Mouse (Mus musculus) forebrain, embryonic 11.5 days (tissue): Measurements from ENCODE around the gene Herpud1. TPM values are rescaled to one million over a fixed set of nuclear protein-coding genes. Genes with fewer than 3 reads are reported as not detected.

Experiments used
- ATAC-seq: fragments of 200-750 bp; cut with Nextera tagmentation; replicated peaks from 2 replicates; pipeline ENCODE4 v1.8.0; 2017; ENCODE audit warnings: moderate TSS enrichment; ENCODE audit not compliant: low FRiP score
- DNase-seq: peaks from one replicate; pipeline ENCODE4 v3.0.0-alpha.2; 2017; ENCODE audit warnings: low spot score
- H3K27ac ChIP-seq: fragments of 300-500 bp; sonication (generic); 2 replicates; pipeline ENCODE4 v1.5.1; 2014; ENCODE audit warnings: low read depth, low read length
- H3K27me3 ChIP-seq: fragments of 300-500 bp; sonication (generic); 2 replicates; pipeline ENCODE4 v1.6.1; 2014; ENCODE audit warnings: mild to moderate bottlenecking, low read length, mixed read lengths; ENCODE audit not compliant: control insufficient read depth, insufficient read depth
- H3K36me3 ChIP-seq: fragments of 300-500 bp; sonication (generic); 2 replicates; pipeline ENCODE4 v1.6.1; 2014; ENCODE audit warnings: mild to moderate bottlenecking, low read length, moderate library complexity, mixed read lengths; ENCODE audit not compliant: control insufficient read depth, insufficient read depth
- H3K4me1 ChIP-seq: fragments of 300-500 bp; sonication (generic); replicated peaks from 2 replicates; pipeline ENCODE4 v1.6.1; 2014; ENCODE audit warnings: low read length, mixed read lengths; ENCODE audit not compliant: control insufficient read depth, insufficient read depth
- H3K4me2 ChIP-seq: fragments of 300-500 bp; sonication (generic); 2 replicates; pipeline ENCODE4 v1.6.1; 2014; ENCODE audit warnings: low read depth, mild to moderate bottlenecking, low read length, moderate library complexity, mixed read lengths; ENCODE audit not compliant: severe bottlenecking
- H3K4me3 ChIP-seq: fragments of 300-500 bp; sonication (generic); 2 replicates; pipeline ENCODE4 v1.5.1; 2014; ENCODE audit warnings: low read depth, low read length
- H3K9ac ChIP-seq: fragments of 300-500 bp; sonication (generic); 2 replicates; pipeline ENCODE4 v1.6.1; 2014; ENCODE audit warnings: low read length
- H3K9me3 ChIP-seq: fragments of 300-500 bp; sonication (generic); 2 replicates; pipeline ENCODE4 v1.6.1; 2016; ENCODE audit warnings: low read length, mixed read lengths; ENCODE audit not compliant: control insufficient read depth
- WGBS: fragments of 180-500 bp; shearing (Covaris S2); extraction: QIAGEN DNeasy Blood & Tissue Kit; methylation state at CpG from one replicate; pipeline ENCODE4 v1.1.7; 2014; 5-methylcytosine and 5-hydroxymethylcytosine counted together
- polyA plus RNA-seq: library from polyadenylated mRNA; unstranded; fragments of >200 nt; fragmentation: Nextera tagmentation; extraction: Ambion mirVana; gene quantifications from 2 replicates; pipeline ENCODE4 v1.2.1, GENCODE M21; 2014

Herpud1 gene
- polyA plus RNA-seq, 1 experiment from 2014 or later = 52.6 TPM

DNA sequence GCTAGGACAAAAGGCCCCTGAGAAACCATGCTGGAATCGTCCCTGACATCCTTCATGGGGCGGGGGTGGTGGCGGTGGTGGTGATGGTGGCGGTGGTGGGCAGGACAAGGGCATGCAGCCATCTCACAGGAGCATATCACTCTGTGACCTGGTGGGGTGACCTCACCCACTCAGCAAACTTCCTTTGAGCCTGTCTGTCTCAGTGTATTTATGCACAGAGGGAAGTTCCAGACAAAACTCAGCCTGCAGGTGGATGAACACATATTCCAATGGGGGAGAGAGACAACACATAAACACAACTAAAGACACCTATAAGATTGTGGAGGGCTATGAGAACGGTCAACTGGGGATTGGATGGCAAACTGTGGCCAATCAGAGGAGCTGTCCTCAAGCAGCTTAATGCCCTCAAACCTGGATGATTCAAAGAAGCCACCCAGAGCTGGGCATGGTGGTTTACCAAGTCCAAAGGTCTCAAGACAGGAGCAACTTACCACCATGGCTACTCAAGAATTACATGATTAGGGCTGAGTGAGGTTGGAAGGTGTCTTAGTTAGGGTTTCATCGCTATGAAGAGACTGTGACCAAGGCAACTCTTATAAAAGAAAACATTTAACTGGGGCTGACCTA, 21.4 kb upstream of the Herpud1 start:
- H3K4me1 ChIP-seq = no peaks in the 10 kb centered on the region
- H3K27me3 ChIP-seq = no peaks in the 10 kb centered on the region
- H3K9me3 ChIP-seq = no peaks in the 10 kb centered on the region
- no peak overlapping the region for H3K27ac ChIP-seq
- H3K36me3 ChIP-seq = no peaks in the 10 kb centered on the region
- no peak overlapping the region for H3K9ac ChIP-seq
- no peak overlapping the region for H3K4me2 ChIP-seq
- ATAC-seq = no peak
- DNase-seq = no peak
- WGBS = 89% methylated on average over 6 of the region's 6 CpGs
- H3K4me3 ChIP-seq = no peak overlapping the region

DNA sequence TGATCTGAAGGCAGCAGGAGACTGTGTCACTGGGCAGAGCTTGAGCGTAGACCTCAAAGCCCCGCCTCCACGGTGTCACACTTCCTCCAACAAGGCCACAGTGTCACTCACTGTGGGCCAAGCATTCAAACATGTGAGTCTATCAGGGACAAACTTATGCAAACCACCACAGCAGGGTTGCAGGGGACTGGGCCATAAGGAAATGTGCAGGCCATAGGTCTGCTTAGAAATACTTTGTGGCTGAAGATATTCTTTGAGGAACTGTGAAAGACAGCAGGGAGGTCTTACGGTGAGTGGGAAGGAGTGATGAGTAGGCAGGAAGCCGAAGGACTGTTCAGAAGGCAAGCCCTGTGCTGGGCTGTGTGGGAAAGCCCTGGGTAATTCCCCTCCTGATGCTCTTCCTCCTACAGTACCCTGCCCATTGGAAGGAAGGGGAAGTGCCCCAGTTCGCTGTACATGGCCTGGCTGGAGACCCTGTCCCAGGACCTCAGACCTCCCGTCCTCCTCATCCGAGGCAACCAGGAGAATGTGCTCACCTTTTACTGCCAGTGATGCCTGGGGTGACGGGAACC, 20.7 kb upstream of the Herpud1 start:
- whole genome bisulfite sequencing = 89% methylated on average over 9 of the region's 9 CpGs

DNA sequence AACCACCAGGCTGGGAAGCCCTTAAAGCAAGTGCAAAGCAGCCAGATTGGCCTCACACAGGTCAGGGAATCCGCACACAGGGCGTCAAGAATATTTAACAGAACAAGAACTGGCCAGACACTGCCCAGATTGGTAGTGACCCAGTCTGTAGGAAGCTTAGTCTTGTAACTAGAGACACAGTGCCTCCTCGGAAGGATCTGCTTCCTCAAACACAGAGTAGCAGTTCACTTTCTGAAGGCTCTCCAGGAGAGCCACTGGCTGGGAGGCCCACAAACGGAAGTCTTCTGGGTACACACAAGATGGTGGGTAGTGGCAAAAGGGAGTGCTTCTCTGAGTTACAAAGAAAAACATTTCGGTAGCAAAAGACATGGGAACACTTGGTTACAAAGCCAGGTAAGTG, 15.4 kb upstream of the Herpud1 start:
- Histone ChIP-seq H3K27me3 (no peaks in the 10 kb centered on the region), H3K27ac (no peak overlapping the region), H3K4me3 (no peak overlapping the region), H3K4me2 (no peak overlapping the region), H3K4me1 (no peaks in the 10 kb centered on the region), H3K36me3 (no peaks in the 10 kb centered on the region), H3K9ac (no peak overlapping the region), H3K9me3 (no peaks in the 10 kb centered on the region)
- DNase-seq (no peak), ATAC-seq (no peak)
- 81% methylated on average over 5 of the region's 5 CpGs for WGBS

More for the DNA sequence above, 20.7 kb upstream of the Herpud1 start:
- DNase-seq (no peak), ATAC-seq (no peak)
- Histone ChIP-seq H3K4me1 (no peaks in the 10 kb centered on the region), H3K4me2 (no peak overlapping the region), H3K27ac (no peak overlapping the region), H3K36me3 (no peaks in the 10 kb centered on the region), H3K9ac (no peak overlapping the region), H3K4me3 (no peak overlapping the region), H3K9me3 (no peaks in the 10 kb centered on the region), H3K27me3 (no peaks in the 10 kb centered on the region)

DNA sequence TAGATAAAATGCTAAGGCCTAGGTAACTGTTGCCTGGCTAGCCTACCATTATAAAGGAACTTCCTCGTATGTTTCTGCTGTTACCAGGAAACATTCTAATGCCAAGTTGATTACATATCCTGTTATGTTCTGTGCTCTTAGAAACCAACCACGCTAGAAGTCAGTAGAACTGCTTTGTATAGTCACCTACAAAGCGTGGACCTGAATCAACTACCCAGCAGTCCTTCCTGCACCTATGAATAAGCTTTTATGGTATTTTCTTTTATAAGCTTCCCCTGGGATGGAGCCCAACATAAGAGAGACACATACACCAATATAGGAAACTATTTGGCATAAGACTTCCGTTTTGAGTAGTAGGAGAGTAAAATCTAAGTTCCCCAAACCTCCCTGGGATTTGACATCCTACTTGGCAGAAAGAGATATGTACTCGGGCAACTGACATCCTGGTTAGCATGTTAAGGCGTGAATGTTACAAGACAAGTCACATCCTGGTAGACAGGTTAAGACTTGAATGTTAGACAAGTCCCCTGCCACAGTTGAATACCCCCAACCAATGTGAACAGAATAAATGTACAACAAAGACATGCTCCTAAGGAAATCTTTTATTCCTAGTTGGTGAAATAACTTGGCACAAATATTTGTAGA, 13.2 kb upstream of the Herpud1 start:
- WGBS = 92% methylated on average over 6 of the region's 6 CpGs
- H3K9me3 ChIP-seq = no peaks in the 10 kb centered on the region
- H3K9ac ChIP-seq = no peak overlapping the region
- no peak overlapping the region for H3K4me2 ChIP-seq
- H3K27ac ChIP-seq = no peak overlapping the region
- no peak overlapping the region for H3K4me3 ChIP-seq
- DNase-seq (no peak), ATAC-seq (no peak)
- H3K36me3 ChIP-seq = no peaks in the 10 kb centered on the region
- no peaks in the 10 kb centered on the region for H3K4me1 ChIP-seq
- no peaks in the 10 kb centered on the region for H3K27me3 ChIP-seq

DNA sequence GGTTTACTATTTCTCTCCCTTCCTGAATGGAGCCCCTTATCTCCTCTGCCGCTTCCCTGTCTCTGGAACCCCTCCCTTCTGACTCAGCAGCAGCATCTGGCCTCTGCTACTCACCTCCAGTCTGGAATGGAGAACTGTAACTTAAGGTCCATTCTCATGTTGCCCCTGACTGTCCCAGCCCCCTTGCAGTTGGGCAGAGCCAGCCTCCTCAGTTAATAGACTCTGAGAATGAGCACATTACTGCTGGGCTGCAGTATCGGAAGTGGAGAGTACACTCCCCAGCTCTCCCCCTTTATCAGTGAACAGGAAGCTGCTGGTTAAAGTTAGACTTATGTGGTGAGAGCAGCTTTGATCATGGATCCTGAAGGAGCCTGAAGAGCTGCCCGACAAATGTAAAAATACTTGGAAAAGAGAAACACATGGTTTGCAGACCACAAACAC, 10.7 kb upstream of the Herpud1 start:
- Histone ChIP-seq H3K36me3 (no peaks in the 10 kb centered on the region), H3K9ac (no peak overlapping the region), H3K27me3 (no peaks in the 10 kb centered on the region), H3K4me2 (no peak overlapping the region), H3K9me3 (no peaks in the 10 kb centered on the region), H3K27ac (no peak overlapping the region), H3K4me3 (no peak overlapping the region), H3K4me1 (no peaks in the 10 kb centered on the region)
- DNase-seq = no peak
- ATAC-seq = no peak
- 75% methylated on average over 3 of the region's 3 CpGs for WGBS

DNA sequence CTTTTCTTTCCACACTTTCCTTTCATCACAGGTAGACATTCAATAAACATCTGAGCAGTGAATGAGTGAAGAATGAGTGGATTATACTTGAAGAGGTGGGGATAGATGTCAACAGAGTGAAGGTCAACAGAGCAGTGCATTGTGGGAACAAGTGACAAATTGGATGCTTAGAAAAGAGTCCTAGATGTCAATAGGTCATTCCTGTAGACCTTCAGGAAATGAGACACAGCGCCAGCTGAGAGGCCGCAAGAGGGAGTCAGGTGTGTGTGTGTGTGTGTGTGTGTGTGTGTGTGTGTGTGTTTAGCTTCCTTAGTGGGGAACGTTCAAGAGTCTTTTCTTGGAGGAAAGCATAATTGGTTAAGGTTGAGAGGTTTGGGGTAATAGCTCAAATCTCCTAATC, 10.1 kb upstream of the Herpud1 start:
- no peaks in the 10 kb centered on the region for H3K36me3 ChIP-seq
- no peak for DNase-seq
- no peaks in the 10 kb centered on the region for H3K9me3 ChIP-seq
- no peak overlapping the region for H3K9ac ChIP-seq
- no peak overlapping the region for H3K27ac ChIP-seq
- no peak overlapping the region for H3K4me2 ChIP-seq
- WGBS = 91% methylated on average over 3 of the region's 3 CpGs
- ATAC-seq = no peak
- no peaks in the 10 kb centered on the region for H3K4me1 ChIP-seq
- no peak overlapping the region for H3K4me3 ChIP-seq
- H3K27me3 ChIP-seq = no peaks in the 10 kb centered on the region

DNA sequence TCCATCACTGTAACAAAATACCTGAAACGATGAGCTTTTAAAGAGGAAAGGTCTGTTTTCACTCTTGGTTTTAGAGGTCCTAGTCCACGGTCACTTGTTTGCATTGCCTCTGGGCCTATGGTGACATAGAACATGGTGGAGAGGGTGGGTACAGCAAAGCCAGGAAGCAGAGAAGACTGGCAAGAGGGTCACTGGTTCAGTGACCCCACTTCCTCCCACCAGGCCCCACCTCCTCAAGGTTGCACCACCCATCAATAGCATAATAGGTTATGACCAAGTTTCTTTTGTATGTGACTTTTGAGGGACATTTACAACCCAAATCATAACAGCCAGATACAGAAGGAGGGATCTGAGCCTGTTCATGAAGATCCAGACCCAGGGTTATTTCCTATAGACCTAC, 9.7 kb upstream of the Herpud1 start:
- Histone ChIP-seq H3K4me1 (no peaks in the 10 kb centered on the region), H3K4me3 (no peak overlapping the region), H3K9me3 (no peaks in the 10 kb centered on the region), H3K27ac (no peak overlapping the region), H3K4me2 (no peak overlapping the region), H3K9ac (no peak overlapping the region), H3K36me3 (no peaks in the 10 kb centered on the region), H3K27me3 (no peaks in the 10 kb centered on the region)
- no peak for ATAC-seq
- no peak for DNase-seq
- 88% methylated on average over 2 of the region's 2 CpGs for WGBS

DNA sequence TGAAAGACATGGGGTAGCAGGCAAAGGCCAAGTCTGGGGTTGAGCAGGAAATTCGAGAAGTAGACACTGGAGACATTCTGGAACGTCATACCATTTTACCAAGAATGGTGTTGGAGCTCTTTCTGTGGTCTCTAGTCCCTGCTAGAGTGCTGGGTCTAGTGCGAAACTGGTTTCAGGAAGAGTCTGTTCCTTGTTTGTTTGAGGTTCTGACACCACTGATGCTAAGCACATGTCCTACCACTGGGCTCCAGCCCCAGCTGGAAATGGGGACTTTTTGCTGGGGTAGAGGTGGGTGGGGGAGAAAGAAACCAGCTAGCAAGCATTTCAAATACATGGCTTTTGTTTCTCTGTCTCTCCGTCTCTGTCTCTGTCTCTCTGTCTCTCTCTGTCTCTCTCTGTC, 9.2 kb upstream of the Herpud1 start:
- Histone ChIP-seq H3K9ac (no peak overlapping the region), H3K4me3 (no peak overlapping the region), H3K27ac (no peak overlapping the region), H3K4me2 (no peak overlapping the region), H3K9me3 (no peaks in the 10 kb centered on the region), H3K4me1 (no peaks in the 10 kb centered on the region), H3K36me3 (no peaks in the 10 kb centered on the region), H3K27me3 (no peaks in the 10 kb centered on the region)
- ATAC-seq = no peak
- DNase-seq = no peak
- WGBS = 85% methylated on average over 4 of the region's 4 CpGs
